Mouse (Mus musculus) embryonic facial prominence, embryonic 14.5 days (tissue): ENCODE measurements around the gene Fscn1. TPM values are rescaled to one million over a fixed set of nuclear protein-coding genes. Genes with fewer than 3 reads are reported as not detected.
A peak's percentile ranks its signal among the peaks of the same experiment; 100 is the strongest.

Experiments
- ATAC-seq: fragments of 200-750 bp; cut with Nextera tagmentation; 2 replicates; pipeline ENCODE4 v1.8.0; 2017; ENCODE audit warnings: low read depth, moderate number of reproducible peaks, moderate TSS enrichment
- DNase-seq: peaks from one replicate; pipeline ENCODE4 v3.0.0-alpha.2; 2015; ENCODE audit warnings: low spot score
- H3K27ac ChIP-seq: fragments of 300-500 bp; sonication (generic); replicated peaks from 2 replicates; pipeline ENCODE4 v1.5.1; 2014; ENCODE audit warnings: low read depth, mild to moderate bottlenecking, low read length, moderate library complexity
- H3K27me3 ChIP-seq: fragments of 300-500 bp; sonication (generic); replicated peaks from 2 replicates; pipeline ENCODE4 v1.6.1; 2014; ENCODE audit warnings: low read length; ENCODE audit not compliant: control insufficient read depth, insufficient read depth
- H3K36me3 ChIP-seq: fragments of 300-500 bp; sonication (generic); 2 replicates; pipeline ENCODE4 v1.6.1; 2014; ENCODE audit warnings: low read length, mixed read lengths; ENCODE audit not compliant: control insufficient read depth, insufficient read depth
- H3K4me1 ChIP-seq: fragments of 300-500 bp; sonication (generic); 2 replicates; pipeline ENCODE4 v1.6.1; 2014; ENCODE audit warnings: antibody characterized with exemption, low read length; ENCODE audit not compliant: control insufficient read depth, insufficient read depth
- H3K4me2 ChIP-seq: fragments of 300-500 bp; sonication (generic); 2 replicates; pipeline ENCODE4 v1.6.1; 2014; ENCODE audit warnings: low read depth, mild to moderate bottlenecking, low read length, moderate library complexity, mixed read lengths
- H3K4me3 ChIP-seq: fragments of 300-500 bp; sonication (generic); 2 replicates; pipeline ENCODE4 v1.5.1; 2014; ENCODE audit warnings: low read depth, mild to moderate bottlenecking, low read length
- H3K9ac ChIP-seq: fragments of 300-500 bp; sonication (generic); 2 replicates; pipeline ENCODE4 v1.6.1; 2014; ENCODE audit warnings: low read depth, mild to moderate bottlenecking, low read length, moderate library complexity, mixed read lengths
- H3K9me3 ChIP-seq: fragments of 300-500 bp; sonication (generic); 2 replicates; pipeline ENCODE4 v1.6.1; 2016; ENCODE audit warnings: low read length; ENCODE audit not compliant: control insufficient read depth
- WGBS: fragments of 180-500 bp; shearing (Covaris S2); extraction: QIAGEN DNeasy Blood & Tissue Kit; methylation state at CpG from one replicate; pipeline ENCODE4 v1.1.7; 2014; 5-methylcytosine and 5-hydroxymethylcytosine counted together
- polyA plus RNA-seq: library from polyadenylated mRNA; unstranded; fragments of >200 nt; fragmentation: Nextera tagmentation; extraction: Ambion mirVana; gene quantifications from 2 replicates; pipeline ENCODE4 v1.2.1, GENCODE M21; 2014

The Fscn1 gene
- polyA plus RNA-seq, 1 experiment from 2014 or later = 338 TPM

DNA sequence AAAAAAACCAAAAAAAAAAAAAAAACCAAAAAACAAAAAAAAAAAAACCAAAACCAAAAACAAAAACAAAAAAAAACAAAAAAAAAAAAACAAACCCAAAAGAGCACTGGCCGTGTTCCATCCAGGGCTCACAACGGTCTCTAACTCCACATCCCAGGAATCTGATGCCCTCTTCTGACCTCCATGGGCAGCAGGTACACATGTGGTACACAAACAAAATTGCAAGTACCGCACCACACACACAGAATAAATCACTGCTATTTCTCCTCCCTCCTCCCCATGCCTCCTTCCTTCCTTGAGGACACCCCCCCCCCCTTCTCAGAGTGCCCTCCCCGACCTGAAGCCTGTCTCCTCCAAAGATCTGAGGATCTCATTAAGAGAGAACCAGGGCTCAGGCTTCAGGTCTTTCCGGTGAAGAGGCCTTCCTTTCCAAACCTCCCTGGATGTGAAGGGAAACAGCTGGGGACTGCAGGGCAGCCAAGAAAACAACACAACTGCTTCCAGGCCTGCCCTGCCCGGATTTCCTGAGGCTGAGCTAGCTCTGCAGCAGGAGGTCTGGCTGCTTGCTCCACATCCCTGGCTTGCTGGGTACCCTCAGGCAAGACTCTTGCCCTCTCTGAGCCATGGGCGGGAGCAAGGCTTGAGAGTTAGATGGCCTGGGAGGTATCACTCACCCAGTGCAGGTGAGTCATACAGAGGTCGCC is 15.0 kb upstream of the Fscn1 start:
- 0 out of 2 replicates have a peak, but pooled peaks cover 3% of the 10 kb centered on the region for H3K9me3 ChIP-seq
- no peaks in the 10 kb centered on the region for H3K4me1 ChIP-seq
- no peaks in the 10 kb centered on the region for H3K36me3 ChIP-seq
- H3K27ac ChIP-seq = no peak overlapping the region
- DNase-seq (peak; percentile 67), ATAC-seq (peak; percentile 44; the same call in 1 of the 2 replicates)
- WGBS = 46% methylated on average over 7 of the region's 8 CpGs
- no peak overlapping the region for H3K4me3 ChIP-seq
- no peaks in the 10 kb centered on the region for H3K27me3 ChIP-seq
- no peak overlapping the region for H3K9ac ChIP-seq
- H3K4me2 ChIP-seq = no peak overlapping the region

DNA sequence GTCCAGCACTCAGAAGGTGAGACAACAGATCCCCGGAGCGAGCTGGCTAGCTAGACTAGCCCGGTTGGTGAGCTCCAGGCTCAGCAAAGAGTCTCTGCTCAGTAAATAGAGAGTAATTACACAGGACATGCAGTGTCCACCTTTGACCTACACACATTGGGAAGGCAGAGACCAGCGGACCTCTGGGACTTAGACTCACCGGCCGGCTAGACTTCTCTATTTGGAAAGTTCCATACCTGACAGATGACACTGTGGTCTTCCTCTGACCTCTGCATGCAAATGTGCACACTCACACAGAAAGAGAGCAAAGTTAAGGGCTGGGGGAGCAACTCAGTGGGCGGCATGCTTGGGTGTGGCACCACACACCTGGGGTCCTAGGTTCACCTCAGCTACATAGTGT is 12.7 kb upstream of the Fscn1 start:
- H3K4me3 ChIP-seq = no peak overlapping the region
- DNase-seq = no peak
- no peak for ATAC-seq

DNA sequence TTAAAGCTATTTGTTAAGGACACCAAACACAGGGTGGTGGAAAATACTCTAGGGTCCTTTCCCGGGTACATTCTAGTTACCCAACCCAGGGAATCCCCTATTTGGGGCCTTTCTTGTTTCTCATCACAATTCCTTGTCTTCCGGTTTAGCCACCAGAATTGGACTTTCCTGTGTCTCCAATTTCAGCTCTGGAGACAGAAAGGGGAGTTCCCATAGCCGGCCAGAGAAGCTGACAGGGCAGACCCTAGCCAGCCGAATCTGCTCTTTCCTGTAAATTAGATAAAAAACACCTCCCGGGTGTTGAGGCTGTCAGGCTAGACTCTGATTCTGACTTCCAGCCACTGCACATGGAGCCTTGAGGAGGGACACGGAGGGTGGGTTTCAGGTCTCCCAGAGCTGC is 10.6 kb upstream of the Fscn1 start:
- Histone ChIP-seq H3K4me1 (no peaks in the 10 kb centered on the region), H3K4me2 (no peak overlapping the region), H3K36me3 (no peaks in the 10 kb centered on the region), H3K9ac (no peak overlapping the region; the same call in 1 of the 2 replicates), H3K4me3 (no peak overlapping the region), H3K27me3 (no peaks in the 10 kb centered on the region), H3K9me3 (no peaks in the 10 kb centered on the region), H3K27ac (no peak overlapping the region)
- DNase-seq (no peak), ATAC-seq (no peak)
- 16% methylated on average over 6 of the region's 6 CpGs for WGBS

More for the DNA sequence above, 12.7 kb upstream of the Fscn1 start:
- Histone ChIP-seq H3K4me2 (no peak overlapping the region), H3K9me3 (no peaks in the 10 kb centered on the region), H3K9ac (no peak overlapping the region), H3K27ac (no peak overlapping the region), H3K4me1 (no peaks in the 10 kb centered on the region), H3K36me3 (no peaks in the 10 kb centered on the region), H3K27me3 (no peaks in the 10 kb centered on the region)
- 42% methylated on average over 7 of the region's 7 CpGs for WGBS

DNA sequence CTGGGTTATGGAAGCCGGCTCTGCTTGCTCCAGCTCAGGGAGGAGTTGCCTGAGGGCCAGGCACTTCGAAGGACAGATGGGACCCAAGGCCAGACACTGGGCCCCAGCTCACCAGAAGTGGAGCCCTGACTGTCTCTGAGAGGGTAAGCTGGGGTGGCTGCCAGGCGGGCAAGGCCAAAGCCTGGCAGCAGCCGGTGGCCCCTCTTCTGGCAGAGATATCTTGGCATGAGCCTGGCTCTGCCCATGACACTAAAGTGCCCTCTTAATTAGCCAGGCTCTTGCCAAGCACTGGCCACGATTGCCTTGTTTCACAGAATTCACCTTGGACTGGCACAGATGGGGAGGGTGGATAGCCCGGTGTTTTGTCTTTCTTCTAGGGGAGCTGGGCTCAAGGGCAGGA is 9.7 kb upstream of the Fscn1 start:
- Histone ChIP-seq H3K4me3 (no peak overlapping the region), H3K4me2 (no peak overlapping the region), H3K4me1 (no peaks in the 10 kb centered on the region), H3K27ac (no peak overlapping the region), H3K9ac (no peak overlapping the region; the same call in 1 of the 2 replicates), H3K9me3 (no peaks in the 10 kb centered on the region), H3K27me3 (no peaks in the 10 kb centered on the region), H3K36me3 (no peaks in the 10 kb centered on the region)
- ATAC-seq (no peak), DNase-seq (no peak)
- WGBS = 75% methylated on average over 5 of the region's 6 CpGs

DNA sequence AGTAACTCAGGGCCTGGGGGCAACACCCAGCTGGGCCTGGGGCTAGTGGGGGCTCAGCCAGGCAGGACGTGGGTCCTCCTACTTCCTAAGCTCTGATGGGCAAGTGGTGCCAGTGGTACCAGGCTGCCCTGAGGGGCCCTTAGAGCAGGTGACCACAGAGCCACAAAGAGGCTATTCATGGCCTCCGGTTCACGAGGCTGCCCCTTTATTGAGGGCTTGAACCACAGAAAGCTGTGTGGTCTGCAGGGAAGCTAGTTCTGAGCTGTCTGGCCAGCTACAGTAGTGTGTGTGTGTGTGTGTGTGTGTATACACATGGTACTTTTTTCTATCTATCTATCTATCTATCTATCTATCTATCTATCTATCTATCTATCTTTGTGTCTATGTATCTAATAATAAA is 6.5 kb upstream of the Fscn1 start:
- Histone ChIP-seq H3K4me2 (no peak overlapping the region), H3K4me3 (no peak overlapping the region), H3K36me3 (no peaks in the 10 kb centered on the region), H3K27me3 (no peaks in the 10 kb centered on the region), H3K9ac (no peak overlapping the region), H3K27ac (no peak overlapping the region), H3K4me1 (no peaks in the 10 kb centered on the region), H3K9me3 (no peaks in the 10 kb centered on the region)
- DNase-seq (no peak), ATAC-seq (no peak)
- WGBS = 35% methylated on average over 3 of the region's 3 CpGs

DNA sequence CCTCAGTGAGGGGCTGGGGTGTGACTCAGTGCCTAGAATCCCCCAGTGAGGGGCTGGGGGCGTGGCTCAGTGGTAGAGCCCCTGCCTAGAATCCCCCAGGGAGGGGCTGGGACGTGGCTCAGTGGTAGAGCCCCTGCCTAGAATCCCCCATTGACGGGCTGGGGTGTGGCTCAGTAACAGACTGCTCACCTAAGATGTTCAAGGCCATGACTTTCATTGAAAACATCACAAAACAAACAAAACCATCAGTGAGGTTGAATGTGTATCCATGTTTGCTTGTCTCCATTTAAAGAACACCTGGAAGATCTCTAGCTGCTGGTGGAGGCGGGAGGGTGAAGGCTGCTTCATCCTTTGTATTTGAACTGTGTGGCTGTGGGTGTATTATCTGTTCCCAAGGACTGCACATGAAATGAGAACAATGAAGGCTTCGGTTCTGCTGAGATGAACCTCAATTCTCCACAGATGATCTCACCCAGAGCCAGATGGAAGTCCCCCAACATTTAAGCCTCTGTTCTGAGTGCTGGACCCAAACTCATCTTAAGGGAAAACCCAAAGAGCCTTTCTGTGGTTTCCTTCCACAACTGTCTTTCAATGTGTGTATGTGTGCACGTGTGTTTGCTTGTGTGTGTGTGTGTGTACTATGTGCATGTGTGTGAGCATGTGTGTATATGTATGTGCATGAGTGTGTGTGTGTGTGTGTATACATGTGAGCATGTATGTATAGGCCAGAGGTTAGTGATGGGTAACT is 3.0 kb upstream of the Fscn1 start:
- no peak for DNase-seq

DNA sequence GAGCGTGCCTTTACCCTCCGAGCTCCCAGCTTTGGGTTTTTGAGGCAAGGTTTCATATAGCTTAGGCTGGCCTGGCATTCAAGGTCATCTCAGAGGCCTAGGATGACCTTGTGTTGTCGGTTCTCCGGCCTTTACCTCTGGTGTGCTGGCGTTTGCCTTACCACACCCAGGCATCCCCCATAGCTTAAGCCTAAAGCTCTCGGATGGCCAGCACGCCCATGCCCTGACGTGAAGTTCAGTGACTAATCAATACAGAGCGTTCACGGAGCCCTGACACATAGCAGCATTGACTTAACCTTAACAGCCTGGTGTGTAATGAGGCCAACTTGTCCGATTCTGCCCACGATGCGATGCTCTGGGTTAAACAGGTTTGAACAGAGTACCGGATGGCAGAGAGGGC is 1.7 kb upstream of the Fscn1 start:
- Histone ChIP-seq H3K4me2 (no peak overlapping the region), H3K36me3 (no peaks in the 10 kb centered on the region), H3K4me1 (peaks cover 11% of the 10 kb centered on the region), H3K9me3 (no peaks in the 10 kb centered on the region), H3K27ac (no peak overlapping the region), H3K27me3 (no peaks in the 10 kb centered on the region), H3K4me3 (no peak overlapping the region), H3K9ac (no peak overlapping the region)
- ATAC-seq (no peak), DNase-seq (no peak)
- WGBS = 87% methylated on average over 14 of the region's 14 CpGs

More for the DNA sequence above, 3.0 kb upstream of the Fscn1 start:
- no peak overlapping the region for H3K9ac ChIP-seq
- no peaks in the 10 kb centered on the region for H3K27me3 ChIP-seq
- H3K4me3 ChIP-seq = no peak overlapping the region
- 53% methylated on average over 6 of the region's 6 CpGs for WGBS
- no peak for ATAC-seq
- H3K27ac ChIP-seq = no peak overlapping the region
- no peak overlapping the region for H3K4me2 ChIP-seq
- no peaks in the 10 kb centered on the region for H3K9me3 ChIP-seq
- no peaks in the 10 kb centered on the region for H3K36me3 ChIP-seq
- H3K4me1 ChIP-seq = peaks cover 7% of the 10 kb centered on the region

DNA sequence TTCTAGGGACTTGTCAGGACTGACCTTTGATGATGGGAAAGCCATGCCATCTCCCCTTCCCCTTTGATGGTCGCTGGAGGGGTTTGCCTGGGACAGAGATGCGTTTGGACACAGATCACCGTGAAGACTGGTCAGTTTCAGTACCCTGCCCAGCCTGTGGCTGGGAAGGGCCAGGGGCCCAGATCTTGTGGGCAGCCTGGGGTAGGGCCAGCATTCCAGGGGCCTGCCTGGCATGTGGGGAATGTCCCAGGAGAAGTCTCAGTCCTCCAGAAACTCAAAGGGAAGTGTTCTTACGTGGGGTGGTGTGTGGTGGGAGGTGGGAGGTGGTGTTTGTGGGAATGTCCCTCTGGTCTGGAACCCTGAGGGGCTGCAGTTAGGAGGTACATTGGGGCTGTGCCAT is 987 bp upstream of the Fscn1 start:
- WGBS = 40% methylated on average over 4 of the region's 4 CpGs
- no peak overlapping the region; the same call in 1 of the 2 replicates for H3K9ac ChIP-seq
- no peaks in the 10 kb centered on the region for H3K36me3 ChIP-seq
- H3K4me1 ChIP-seq = peaks cover 17% of the 10 kb centered on the region
- no peak overlapping the region for H3K4me2 ChIP-seq
- DNase-seq (no peak), ATAC-seq (no peak)
- no peaks in the 10 kb centered on the region for H3K9me3 ChIP-seq
- no peak overlapping the region for H3K4me3 ChIP-seq
- H3K27me3 ChIP-seq = no peaks in the 10 kb centered on the region
- no peak overlapping the region for H3K27ac ChIP-seq
